Mouse (Mus musculus): ENCODE measurements around the gene Cdk15. TPM values are rescaled to one million over a fixed set of nuclear protein-coding genes. Genes with fewer than 3 reads are reported as not detected.

Gene Cdk15
- polyA plus RNA-seq, 1 experiment = 0.41 TPM

GRCm38 (mm10) chr1:59333860-59334561 is 77.3 kb downstream of the Cdk15 start:
- TF ChIP-seq CTCF (IDR thresholded peaks at IDR 0.05; ENCODE audit: borderline replicate concordance, extremely low read depth, insufficient read depth, insufficient read length) (no peak), POLR2A (IDR thresholded peaks at IDR 0.05; ENCODE audit: borderline replicate concordance, extremely low read depth, insufficient read depth, insufficient read length, poor library complexity, severe bottlenecking) (no peak)
- DNase-seq (ENCODE audit: low read depth) = peak; percentile 46

- TF ChIP-seq POLR2A (IDR thresholded peaks at IDR 0.05; ENCODE audit: borderline replicate concordance, extremely low read depth, insufficient read depth, insufficient read length, poor library complexity, severe bottlenecking) (no peak), CTCF (IDR thresholded peaks at IDR 0.05; ENCODE audit: borderline replicate concordance, extremely low read depth, insufficient read depth, insufficient read length) (no peak)
- peak; percentile 56 for DNase-seq (ENCODE audit: low read depth)
Measured at GRCm38 (mm10) chr1:59334562-59334890, 77.8 kb downstream of the Cdk15 start.

GRCm38 (mm10) chr1:59336256-59336655 is 79.5 kb downstream of the Cdk15 start:
- TF ChIP-seq POLR2A (IDR thresholded peaks at IDR 0.05; ENCODE audit: borderline replicate concordance, extremely low read depth, insufficient read depth, insufficient read length, poor library complexity, severe bottlenecking) (no peak), CTCF (IDR thresholded peaks at IDR 0.05; ENCODE audit: borderline replicate concordance, extremely low read depth, insufficient read depth, insufficient read length) (no peak)
- DNase-seq (ENCODE audit: low read depth) = no peak

- TF ChIP-seq CTCF (IDR thresholded peaks at IDR 0.05; ENCODE audit: borderline replicate concordance, extremely low read depth, insufficient read depth, insufficient read length) (no peak), POLR2A (IDR thresholded peaks at IDR 0.05; ENCODE audit: borderline replicate concordance, extremely low read depth, insufficient read depth, insufficient read length, poor library complexity, severe bottlenecking) (no peak)
- peak; percentile 93 for DNase-seq (ENCODE audit: low read depth)
Measured at GRCm38 (mm10) chr1:59340814-59341588, 84.3 kb downstream of the Cdk15 start.

GRCm38 (mm10) chr1:59341697-59342096 is 85.0 kb downstream of the Cdk15 start:
- no peak for TF ChIP-seq POLR2A (IDR thresholded peaks at IDR 0.05; ENCODE audit: borderline replicate concordance, extremely low read depth, insufficient read depth, insufficient read length, poor library complexity, severe bottlenecking)
- no peak for TF ChIP-seq CTCF (IDR thresholded peaks at IDR 0.05; ENCODE audit: borderline replicate concordance, extremely low read depth, insufficient read depth, insufficient read length)
- DNase-seq (ENCODE audit: low read depth) = peak; percentile 43

- peak; percentile 34 for DNase-seq (ENCODE audit: low read depth)
Measured at GRCm38 (mm10) chr1:59342146-59342545, 85.4 kb downstream of the Cdk15 start.

GRCm38 (mm10) chr1:59352706-59353105 is 96.0 kb downstream of the Cdk15 start:
- DNase-seq (ENCODE audit: low read depth) = no peak
- TF ChIP-seq POLR2A (IDR thresholded peaks at IDR 0.05; ENCODE audit: borderline replicate concordance, extremely low read depth, insufficient read depth, insufficient read length, poor library complexity, severe bottlenecking) = no peak
- no peak for TF ChIP-seq CTCF (IDR thresholded peaks at IDR 0.05; ENCODE audit: borderline replicate concordance, extremely low read depth, insufficient read depth, insufficient read length)

More at GRCm38 (mm10) chr1:59342146-59342545, 85.4 kb downstream of the Cdk15 start:
- TF ChIP-seq CTCF (IDR thresholded peaks at IDR 0.05; ENCODE audit: borderline replicate concordance, extremely low read depth, insufficient read depth, insufficient read length) = no peak
- no peak for TF ChIP-seq POLR2A (IDR thresholded peaks at IDR 0.05; ENCODE audit: borderline replicate concordance, extremely low read depth, insufficient read depth, insufficient read length, poor library complexity, severe bottlenecking)

- no peak for DNase-seq (ENCODE audit: low read depth)
- no peak for TF ChIP-seq POLR2A (IDR thresholded peaks at IDR 0.05; ENCODE audit: borderline replicate concordance, extremely low read depth, insufficient read depth, insufficient read length, poor library complexity, severe bottlenecking)
- TF ChIP-seq CTCF (IDR thresholded peaks at IDR 0.05; ENCODE audit: borderline replicate concordance, extremely low read depth, insufficient read depth, insufficient read length) = no peak
Measured at GRCm38 (mm10) chr1:59355440-59355839, 98.7 kb downstream of the Cdk15 start.

- DNase-seq (ENCODE audit: low read depth) = no peak
Measured at GRCm38 (mm10) chr1:59359136-59359535, 102.4 kb downstream of the Cdk15 start.

GRCm38 (mm10) chr1:59360834-59361233 is 104.1 kb downstream of the Cdk15 start:
- no peak for DNase-seq (ENCODE audit: low read depth)
- TF ChIP-seq CTCF (IDR thresholded peaks at IDR 0.05; ENCODE audit: borderline replicate concordance, extremely low read depth, insufficient read depth, insufficient read length) = no peak
- no peak for TF ChIP-seq POLR2A (IDR thresholded peaks at IDR 0.05; ENCODE audit: borderline replicate concordance, extremely low read depth, insufficient read depth, insufficient read length, poor library complexity, severe bottlenecking)

More at GRCm38 (mm10) chr1:59359136-59359535, 102.4 kb downstream of the Cdk15 start:
- TF ChIP-seq POLR2A (IDR thresholded peaks at IDR 0.05; ENCODE audit: borderline replicate concordance, extremely low read depth, insufficient read depth, insufficient read length, poor library complexity, severe bottlenecking) = no peak
- no peak for TF ChIP-seq CTCF (IDR thresholded peaks at IDR 0.05; ENCODE audit: borderline replicate concordance, extremely low read depth, insufficient read depth, insufficient read length)

GRCm38 (mm10) chr1:59361460-59361859 is 104.8 kb downstream of the Cdk15 start:
- TF ChIP-seq CTCF (IDR thresholded peaks at IDR 0.05; ENCODE audit: borderline replicate concordance, extremely low read depth, insufficient read depth, insufficient read length) (no peak), POLR2A (IDR thresholded peaks at IDR 0.05; ENCODE audit: borderline replicate concordance, extremely low read depth, insufficient read depth, insufficient read length, poor library complexity, severe bottlenecking) (no peak)
- no peak for DNase-seq (ENCODE audit: low read depth)
